Mouse (Mus musculus): ENCODE data around the gene Nudt15. TPM values are rescaled to one million over a fixed set of nuclear protein-coding genes. Genes with fewer than 3 reads are reported as not detected.
A peak's percentile ranks its signal among the peaks of the same experiment; 100 is the strongest.

Nudt15 gene
- polyA plus RNA-seq, 1 experiment, result 2.4 TPM

GRCm38 (mm10) chr14:73484366-73485110, 63.5 kb downstream of the Nudt15 start:
- H3K4me1 ChIP-seq (ENCODE audit: control insufficient read depth, insufficient read depth, low read length), result no peaks in the 10 kb centered on the region
- no peak for TF ChIP-seq CTCF (IDR thresholded peaks at IDR 0.05; ENCODE audit: control insufficient read depth, insufficient read depth, low read length)
- TF ChIP-seq POLR2A (IDR thresholded peaks at IDR 0.05; ENCODE audit: borderline replicate concordance, control insufficient read depth, low read depth, low read length), result no peak
- WGBS, result 77% methylated on average over 3 of the region's 3 CpGs
- H3K27ac ChIP-seq (ENCODE audit: control insufficient read depth, insufficient read depth, low read depth, low read length, poor library complexity), result no peak overlapping the region
- H3K4me3 ChIP-seq (replicated peaks; ENCODE audit: control insufficient read depth, low read depth, low read length), result no peak overlapping the region

DNA sequence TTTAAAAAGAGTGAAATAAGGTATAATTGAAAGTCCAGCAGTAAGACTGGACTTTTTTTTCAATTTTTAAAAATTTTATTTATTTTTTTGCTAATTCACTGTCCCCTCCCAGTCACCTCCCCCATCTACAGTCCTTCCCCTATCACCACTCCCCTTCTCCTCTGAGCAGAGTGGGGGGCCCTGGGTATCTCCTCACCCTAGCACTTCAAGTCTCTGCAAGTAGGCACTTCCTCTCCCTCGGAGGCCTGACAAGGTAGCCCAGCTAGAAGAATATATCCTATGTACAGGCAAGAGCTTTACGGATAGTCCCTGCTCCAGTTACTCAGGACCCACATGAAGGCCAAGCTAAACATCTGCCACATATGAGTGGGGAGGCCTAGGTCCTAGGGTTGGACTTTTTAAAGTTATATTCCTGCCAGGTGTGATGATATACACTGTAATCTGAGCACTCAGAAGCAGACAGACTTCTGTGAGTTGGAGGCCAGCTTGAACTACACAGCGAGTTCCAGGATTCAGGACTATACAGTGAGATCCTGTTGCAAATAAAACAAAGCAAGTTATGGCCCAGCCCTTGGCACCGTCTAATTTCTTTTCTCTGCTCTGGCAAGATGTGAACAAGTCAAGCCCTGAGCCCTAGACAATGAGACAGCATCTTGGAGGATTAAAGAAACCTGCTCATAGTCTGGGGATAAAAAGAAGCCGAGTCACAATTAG, 64.4 kb downstream of the Nudt15 start:
- Histone ChIP-seq H3K27ac (ENCODE audit: control insufficient read depth, insufficient read depth, low read depth, low read length, poor library complexity) (no peak overlapping the region), H3K4me3 (replicated peaks; ENCODE audit: control insufficient read depth, low read depth, low read length) (no peak overlapping the region), H3K4me1 (ENCODE audit: control insufficient read depth, insufficient read depth, low read length) (no peaks in the 10 kb centered on the region)
- WGBS, result 69% methylated on average over 5 of the region's 5 CpGs
- TF ChIP-seq CTCF (IDR thresholded peaks at IDR 0.05; ENCODE audit: control insufficient read depth, insufficient read depth, low read length) (no peak), POLR2A (IDR thresholded peaks at IDR 0.05; ENCODE audit: borderline replicate concordance, control insufficient read depth, low read depth, low read length) (no peak)

GRCm38 (mm10) chr14:73479771-73480170, 68.3 kb downstream of the Nudt15 start:
- WGBS, result 40% methylated on average over 1 of the region's 1 CpGs
- Histone ChIP-seq H3K4me1 (ENCODE audit: control insufficient read depth, insufficient read depth, low read length) (no peaks in the 10 kb centered on the region), H3K27ac (ENCODE audit: control insufficient read depth, insufficient read depth, low read depth, low read length, poor library complexity) (no peak overlapping the region), H3K4me3 (replicated peaks; ENCODE audit: control insufficient read depth, low read depth, low read length) (no peak overlapping the region)
- TF ChIP-seq POLR2A (IDR thresholded peaks at IDR 0.05; ENCODE audit: borderline replicate concordance, control insufficient read depth, low read depth, low read length), result no peak

GRCm38 (mm10) chr14:73478321-73478720, 69.7 kb downstream of the Nudt15 start:
- WGBS, result 75% methylated on average over 3 of the region's 3 CpGs
- Histone ChIP-seq H3K4me1 (ENCODE audit: control insufficient read depth, insufficient read depth, low read length) (peaks cover 2% of the 10 kb centered on the region; the same call in 1 of the 2 replicates), H3K27ac (ENCODE audit: control insufficient read depth, insufficient read depth, low read depth, low read length, poor library complexity) (no peak overlapping the region), H3K4me3 (replicated peaks; ENCODE audit: control insufficient read depth, low read depth, low read length) (no peak overlapping the region)
- no peak for TF ChIP-seq POLR2A (IDR thresholded peaks at IDR 0.05; ENCODE audit: borderline replicate concordance, control insufficient read depth, low read depth, low read length)
- TF ChIP-seq CTCF (IDR thresholded peaks at IDR 0.05; ENCODE audit: control insufficient read depth, insufficient read depth, low read length), result no peak

GRCm38 (mm10) chr14:73477077-73477476, 71.0 kb downstream of the Nudt15 start:
- 86% methylated on average over 10 of the region's 10 CpGs for WGBS
- TF ChIP-seq CTCF (IDR thresholded peaks at IDR 0.05; ENCODE audit: control insufficient read depth, insufficient read depth, low read length) (no peak), POLR2A (IDR thresholded peaks at IDR 0.05; ENCODE audit: borderline replicate concordance, control insufficient read depth, low read depth, low read length) (no peak)
- Histone ChIP-seq H3K4me1 (ENCODE audit: control insufficient read depth, insufficient read depth, low read length) (peaks cover 2% of the 10 kb centered on the region; the same call in 1 of the 2 replicates), H3K27ac (ENCODE audit: control insufficient read depth, insufficient read depth, low read depth, low read length, poor library complexity) (no peak overlapping the region), H3K4me3 (replicated peaks; ENCODE audit: control insufficient read depth, low read depth, low read length) (no peak overlapping the region)

- Histone ChIP-seq H3K4me3 (replicated peaks; ENCODE audit: control insufficient read depth, low read depth, low read length) (no peak overlapping the region), H3K27ac (ENCODE audit: control insufficient read depth, insufficient read depth, low read depth, low read length, poor library complexity) (no peak overlapping the region), H3K4me1 (ENCODE audit: control insufficient read depth, insufficient read depth, low read length) (peaks cover 2% of the 10 kb centered on the region; the same call in 1 of the 2 replicates)
- TF ChIP-seq CTCF (IDR thresholded peaks at IDR 0.05; ENCODE audit: control insufficient read depth, insufficient read depth, low read length) (no peak), POLR2A (IDR thresholded peaks at IDR 0.05; ENCODE audit: borderline replicate concordance, control insufficient read depth, low read depth, low read length) (no peak)
- 78% methylated on average over 8 of the region's 8 CpGs for WGBS
These were observed 71.6 kb downstream of the Nudt15 start for GRCm38 (mm10) chr14:73476361-73476934.

DNA sequence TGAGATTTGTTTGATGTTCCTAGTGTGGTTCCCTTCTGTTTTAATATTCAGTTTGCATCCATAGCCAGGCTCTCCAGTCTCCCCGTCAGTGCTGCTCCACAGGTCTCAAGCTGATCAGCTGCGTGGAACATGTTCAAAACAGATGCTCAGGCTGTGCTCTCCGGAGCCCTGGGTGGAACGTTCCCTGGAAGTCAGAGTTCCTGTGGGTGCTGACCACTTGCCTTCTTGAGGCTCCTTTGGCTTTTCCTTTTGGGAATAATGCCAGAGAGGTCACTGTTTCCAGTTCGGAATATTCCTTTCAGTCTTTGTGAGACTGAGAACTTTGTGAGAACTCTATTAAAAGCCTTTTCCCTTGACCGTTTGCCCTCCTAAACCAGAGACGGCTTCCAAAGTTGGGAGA, 72.5 kb downstream of the Nudt15 start:
- H3K4me3 ChIP-seq (replicated peaks; ENCODE audit: control insufficient read depth, low read depth, low read length), result no peak overlapping the region
- H3K4me1 ChIP-seq (ENCODE audit: control insufficient read depth, insufficient read depth, low read length), result peaks cover 2% of the 10 kb centered on the region; the same call in 1 of the 2 replicates
- no peak for TF ChIP-seq POLR2A (IDR thresholded peaks at IDR 0.05; ENCODE audit: borderline replicate concordance, control insufficient read depth, low read depth, low read length)
- TF ChIP-seq CTCF (IDR thresholded peaks at IDR 0.05; ENCODE audit: control insufficient read depth, insufficient read depth, low read length), result no peak
- H3K27ac ChIP-seq (ENCODE audit: control insufficient read depth, insufficient read depth, low read depth, low read length, poor library complexity), result no peak overlapping the region
- WGBS, result 83% methylated on average over 7 of the region's 7 CpGs

GRCm38 (mm10) chr14:73474636-73475093, 73.4 kb downstream of the Nudt15 start:
- 0 out of 2 replicates have a peak, but pooled peaks have one; percentile 29 for TF ChIP-seq CTCF (IDR thresholded peaks at IDR 0.05; ENCODE audit: control insufficient read depth, insufficient read depth, low read length)
- no peak for TF ChIP-seq POLR2A (IDR thresholded peaks at IDR 0.05; ENCODE audit: borderline replicate concordance, control insufficient read depth, low read depth, low read length)
- Histone ChIP-seq H3K4me3 (replicated peaks; ENCODE audit: control insufficient read depth, low read depth, low read length) (no peak overlapping the region), H3K4me1 (ENCODE audit: control insufficient read depth, insufficient read depth, low read length) (peaks cover 2% of the 10 kb centered on the region; the same call in 1 of the 2 replicates), H3K27ac (ENCODE audit: control insufficient read depth, insufficient read depth, low read depth, low read length, poor library complexity) (no peak overlapping the region)
- WGBS, result 2% methylated on average over 7 of the region's 7 CpGs

All from bone marrow, adult 2 months (tissue).